Mouse (Mus musculus): ENCODE measurements around the gene Orai3.

DNA sequence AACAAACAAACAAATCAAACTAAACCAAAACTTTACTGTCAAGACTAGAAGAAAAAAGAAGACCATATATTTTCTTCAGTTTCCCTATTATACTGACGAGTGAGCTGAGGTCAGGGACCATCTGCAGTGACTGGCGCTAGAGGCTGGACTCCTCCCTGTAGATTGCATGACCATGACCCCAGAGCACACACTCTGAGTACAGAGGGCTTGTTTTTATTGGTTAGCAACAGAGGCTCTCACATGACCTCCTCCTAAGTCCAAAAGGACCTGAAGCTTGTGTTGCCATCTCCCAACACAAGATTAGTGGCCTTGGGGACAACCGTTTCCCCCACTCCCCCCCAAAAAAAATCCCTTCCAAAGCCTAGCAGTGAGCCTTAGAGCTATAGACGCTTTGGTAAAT lies 44.2 kb downstream of the Orai3 start:
- TF ChIP-seq CTCF (IDR thresholded peaks at IDR 0.05; ENCODE audit: low read depth, low read length) (no peak), POLR2A (IDR thresholded peaks at IDR 0.05; ENCODE audit: extremely low read depth, insufficient read depth, low read length) (no peak)
